Mouse (Mus musculus) MEL (cell line): Measurements from ENCODE around the gene Egflam.

Experiments used
- CTCF ChIP-seq, 3 experiments: IDR thresholded peaks in 2 of 3; conservative IDR thresholded peaks in 1 of 3; 2 replicates each; pipeline ENCODE4 v1.5.1; 2011 to 2012; ENCODE audit warnings: low read length in 3 of 3, low read depth in 2 of 3, mild to moderate bottlenecking in 2 of 3, improper control_type of control experiment in 1 of 3, inconsistent platforms in 1 of 3, mixed read lengths in 1 of 3, moderate library complexity in 1 of 3; ENCODE audit not compliant: control insufficient read depth in 1 of 3, insufficient read depth in 1 of 3, poor library complexity in 1 of 3, severe bottlenecking in 1 of 3
- EP300 ChIP-seq, 2 experiments: IDR thresholded peaks; 2 replicates each; pipeline ENCODE4 v1.6.1; 2011; ENCODE audit warnings: improper control_type of control experiment in 2 of 2, low read length in 2 of 2, low read depth in 1 of 2, mild to moderate bottlenecking in 1 of 2
- GABPA ChIP-seq: IDR thresholded peaks from 2 replicates; pipeline ENCODE4 v1.6.1; 2012; ENCODE audit warnings: low read depth, mild to moderate bottlenecking, inconsistent platforms, low read length, improper control_type of control experiment, moderate library complexity
- MAFK ChIP-seq: IDR thresholded peaks from 2 replicates; pipeline ENCODE4 v1.6.1; 2011; ENCODE audit warnings: low read depth, mild to moderate bottlenecking, low read length, improper control_type of control experiment, borderline replicate concordance
- MEF2A ChIP-seq: IDR thresholded peaks from 2 replicates; pipeline ENCODE4 v1.6.1; 2014; ENCODE audit warnings: low read depth, mild to moderate bottlenecking, inconsistent platforms, low read length, improper control_type of control experiment; ENCODE audit not compliant: poor library complexity, insufficient replicate concordance, severe bottlenecking; ENCODE audit errors: extremely low read depth
- POLR2A ChIP-seq, 2 experiments: IDR thresholded peaks; 2 replicates each; pipeline ENCODE4 v1.6.1; 2011 to 2012; ENCODE audit warnings: low read length in 2 of 2, mild to moderate bottlenecking in 2 of 2, control low read depth in 1 of 2, improper control_type of control experiment in 1 of 2, low read depth in 1 of 2, moderate library complexity in 1 of 2; ENCODE audit not compliant: control insufficient read depth in 1 of 2, insufficient read depth in 1 of 2, poor library complexity in 1 of 2
- POLR2AphosphoS5 ChIP-seq: IDR thresholded peaks from 2 replicates; pipeline ENCODE4 v1.6.1; 2012; ENCODE audit warnings: low read depth, borderline replicate concordance, mild to moderate bottlenecking, inconsistent platforms, low read length, moderate library complexity, mixed read lengths
- RAD21 ChIP-seq: IDR thresholded peaks from 2 replicates; pipeline ENCODE4 v1.6.1; 2011; ENCODE audit warnings: mild to moderate bottlenecking, low read depth, low read length, improper control_type of control experiment
- RCOR1 ChIP-seq: IDR thresholded peaks from 2 replicates; pipeline ENCODE4 v1.6.1; 2012; ENCODE audit warnings: low read depth, mild to moderate bottlenecking, inconsistent platforms, low read length, improper control_type of control experiment
- SMC3 ChIP-seq: IDR thresholded peaks from 2 replicates; pipeline ENCODE4 v1.6.1; 2011; ENCODE audit warnings: low read depth, low read length, improper control_type of control experiment
- UBTF ChIP-seq: IDR thresholded peaks from 2 replicates; pipeline ENCODE4 v1.6.1; 2012; ENCODE audit warnings: low read depth, mild to moderate bottlenecking, inconsistent platforms, low read length, improper control_type of control experiment, moderate library complexity, borderline replicate concordance; ENCODE audit not compliant: insufficient read depth
- ZC3H11A ChIP-seq: IDR thresholded peaks from 2 replicates; pipeline ENCODE4 v1.6.1; 2012; ENCODE audit warnings: low read depth, mild to moderate bottlenecking, inconsistent platforms, low read length, improper control_type of control experiment
- ZKSCAN1 ChIP-seq: IDR thresholded peaks from 2 replicates; pipeline ENCODE4 v1.6.1; 2012; ENCODE audit warnings: low read depth, mild to moderate bottlenecking, inconsistent platforms, low read length, improper control_type of control experiment, moderate library complexity

GRCm38 (mm10) chr15:7208180-7208579 lies 190.0 kb downstream of the Egflam start:
- no peak for TF ChIP-seq POLR2AphosphoS5
- TF ChIP-seq CTCF (IDR thresholded peaks at IDR 0.05 in 2 of 3, conservative IDR thresholded peaks at IDR 0.05 in 1 of 3; ENCODE audit: control insufficient read depth in 1 of 3, insufficient read depth in 1 of 3, low read depth in 2 of 3, low read length in 3 of 3, poor library complexity in 1 of 3, severe bottlenecking in 1 of 3): no peak
- TF ChIP-seq POLR2A (IDR thresholded peaks at IDR 0.05; ENCODE audit: control insufficient read depth in 1 of 2, insufficient read depth in 1 of 2, low read depth in 1 of 2, low read length in 2 of 2, poor library complexity in 1 of 2): no peak
- no peak for TF ChIP-seq UBTF
- TF ChIP-seq SMC3: no peak
- TF ChIP-seq EP300 (IDR thresholded peaks at IDR 0.05; ENCODE audit: low read depth in 1 of 2, low read length in 2 of 2): no peak
- no peak for TF ChIP-seq MAFK
- TF ChIP-seq ZC3H11A: no peak
- TF ChIP-seq MEF2A: no peak
- no peak for TF ChIP-seq RCOR1
- no peak for TF ChIP-seq ZKSCAN1
- no peak for TF ChIP-seq RAD21
- no peak for TF ChIP-seq GABPA
